Mouse (Mus musculus): ENCODE data around the gene Fam177a. TPM values are rescaled to one million over a fixed set of nuclear protein-coding genes. Genes with fewer than 3 reads are reported as not detected.
"Not testable (repeated sequence)": the region's sequence is repeated elsewhere in the genome, so short reads cannot be mapped to it uniquely, and the experiment has no call there.

Gene Fam177a
- polyA plus RNA-seq (2011; ENCODE audit: insufficient read depth, insufficient read length, low read depth, missing spikeins): 16.5 TPM in 1 of 2 replicates, not detected in the other

GRCm38 (mm10) chr12:55124242-55124641 lies at the start of gene Fam177a:
TSS of gene Fam177a (plus strand) at chr12:55124469.
- not testable (repeated sequence) for H3K4me3 ChIP-seq (ENCODE audit: low read depth, low read length); H3K9ac ChIP-seq (ENCODE audit: low read depth, poor library complexity, severe bottlenecking); H3K36me3 ChIP-seq (ENCODE audit: control insufficient read depth, insufficient read depth, low read length, poor library complexity, severe bottlenecking)

DNA sequence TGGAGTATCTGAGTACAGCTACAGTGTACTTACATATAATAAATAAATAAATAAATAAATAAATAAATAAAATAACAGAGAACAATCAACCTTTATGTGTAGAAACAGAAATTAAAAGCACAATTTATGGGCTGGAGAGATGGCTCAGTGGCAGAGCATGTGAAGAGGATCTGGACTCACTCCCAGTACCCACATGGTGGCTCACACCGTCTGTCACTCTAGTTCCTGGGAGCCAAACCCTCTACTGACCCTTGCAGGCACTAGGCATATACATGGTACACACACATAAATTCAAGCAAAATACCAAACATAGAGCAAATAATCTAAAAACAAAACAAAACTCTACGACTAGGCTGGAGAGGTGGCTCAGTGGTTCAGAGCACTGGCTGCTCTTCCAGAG lies 49.0 kb upstream of the Fam177a start:
- Histone ChIP-seq H3K4me1 (ENCODE audit: control insufficient read depth, insufficient read depth, low read length) (no peaks in the 10 kb centered on the region), H3K9me3 (replicated peaks; ENCODE audit: control insufficient read depth, insufficient read depth, low read length, poor library complexity, severe bottlenecking) (no peaks in the 10 kb centered on the region), H3K27ac (ENCODE audit: insufficient read depth, low read length) (no peak overlapping the region), H3K4me3 (ENCODE audit: low read depth, low read length) (no peak overlapping the region), H3K27me3 (ENCODE audit: control insufficient read depth, insufficient read depth, low read length, poor library complexity, severe bottlenecking) (no peaks in the 10 kb centered on the region), H3K9ac (ENCODE audit: low read depth, poor library complexity, severe bottlenecking) (no peak overlapping the region), H3K36me3 (ENCODE audit: control insufficient read depth, insufficient read depth, low read length, poor library complexity, severe bottlenecking) (0 out of 2 replicates have a peak, but pooled peaks cover 4% of the 10 kb centered on the region)
- TF ChIP-seq CTCF (IDR thresholded peaks at IDR 0.05; ENCODE audit: low read depth, low read length) (no peak), POLR2A (IDR thresholded peaks at IDR 0.05; ENCODE audit: insufficient read depth, low read length) (no peak), EP300 (IDR thresholded peaks at IDR 0.05; ENCODE audit: insufficient read depth, low read depth, low read length) (no peak)

More at GRCm38 (mm10) chr12:55124242-55124641, at the start of gene Fam177a:
- not testable (repeated sequence) for H3K27ac ChIP-seq (ENCODE audit: insufficient read depth, low read length); H3K4me1 ChIP-seq (ENCODE audit: control insufficient read depth, insufficient read depth, low read length); H3K9me3 ChIP-seq (replicated peaks; ENCODE audit: control insufficient read depth, insufficient read depth, low read length, poor library complexity, severe bottlenecking); H3K27me3 ChIP-seq (ENCODE audit: control insufficient read depth, insufficient read depth, low read length, poor library complexity, severe bottlenecking)

GRCm38 (mm10) chr12:55078706-55079105 lies 45.6 kb upstream of the Fam177a start:
- H3K27me3 ChIP-seq (ENCODE audit: control insufficient read depth, insufficient read depth, low read length, poor library complexity, severe bottlenecking); H3K27ac ChIP-seq (ENCODE audit: insufficient read depth, low read length); H3K36me3 ChIP-seq (ENCODE audit: control insufficient read depth, insufficient read depth, low read length, poor library complexity, severe bottlenecking); H3K9me3 ChIP-seq (replicated peaks; ENCODE audit: control insufficient read depth, insufficient read depth, low read length, poor library complexity, severe bottlenecking); H3K4me1 ChIP-seq (ENCODE audit: control insufficient read depth, insufficient read depth, low read length); H3K4me3 ChIP-seq (ENCODE audit: low read depth, low read length); H3K9ac ChIP-seq (ENCODE audit: low read depth, poor library complexity, severe bottlenecking): not testable (repeated sequence)

DNA sequence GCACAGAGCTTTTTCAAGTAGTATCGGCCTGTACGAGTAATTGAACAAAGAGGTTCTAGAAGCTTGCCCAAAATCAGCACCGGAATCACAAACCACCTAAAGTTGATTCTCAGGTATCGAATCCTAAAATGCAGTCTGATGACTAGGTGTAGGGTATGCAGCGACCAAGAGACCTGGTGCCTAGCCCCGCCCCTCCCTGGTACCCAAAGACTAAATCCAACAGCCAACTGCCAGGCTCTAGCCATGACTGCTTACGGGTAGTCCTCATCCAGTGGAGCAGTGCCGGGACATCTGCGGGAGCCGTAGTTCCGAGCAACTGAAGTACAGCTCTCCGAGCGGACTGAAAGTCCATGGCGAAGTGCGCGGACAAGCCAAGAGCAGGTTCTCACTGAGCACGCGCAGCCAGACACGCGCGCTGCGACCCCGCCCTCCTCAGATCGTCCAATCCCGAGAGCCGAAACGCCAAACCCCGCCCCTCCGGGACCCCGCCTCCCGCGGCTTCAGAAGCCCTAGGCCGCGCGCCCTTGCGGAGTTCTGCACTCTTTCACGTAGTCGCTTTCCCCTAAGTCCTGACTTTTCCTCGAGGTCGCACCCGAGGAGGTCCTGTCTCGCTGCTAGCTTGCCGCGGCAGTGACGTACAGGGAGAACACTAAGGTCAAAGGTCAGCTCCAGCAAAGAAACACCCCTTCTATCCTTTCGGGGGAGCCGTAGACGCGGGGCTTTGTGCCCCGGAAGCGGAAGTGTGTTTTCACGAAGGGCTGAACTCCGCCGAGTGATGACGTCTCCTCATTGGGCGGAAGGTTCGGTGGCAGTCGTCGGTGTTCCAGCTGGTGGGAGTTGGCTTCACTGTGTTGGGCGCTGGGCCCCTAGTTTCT lies 44.3 kb upstream of the Fam177a start, which contains the start of the genes 2700097O09Rik and Srp54a:
TSS of gene 2700097O09Rik (minus strand) at position 385 of the 875 bp plus-strand sequence.
TSS of gene Srp54a (plus strand) at position 537 of the 875 bp plus-strand sequence.
- H3K9me3 ChIP-seq (replicated peaks; ENCODE audit: control insufficient read depth, insufficient read depth, low read length, poor library complexity, severe bottlenecking); H3K27me3 ChIP-seq (ENCODE audit: control insufficient read depth, insufficient read depth, low read length, poor library complexity, severe bottlenecking); H3K36me3 ChIP-seq (ENCODE audit: control insufficient read depth, insufficient read depth, low read length, poor library complexity, severe bottlenecking); H3K4me1 ChIP-seq (ENCODE audit: control insufficient read depth, insufficient read depth, low read length): not testable (repeated sequence)
- peak within 1 kb of the TSS; percentile 98 for H3K4me3 ChIP-seq (ENCODE audit: low read depth, low read length)
- H3K27ac ChIP-seq (ENCODE audit: insufficient read depth, low read length): peak within 1 kb of the TSS; percentile 82
- TF ChIP-seq POLR2A (IDR thresholded peaks at IDR 0.05; ENCODE audit: insufficient read depth, low read length): peak; percentile 70
- H3K9ac ChIP-seq (ENCODE audit: low read depth, poor library complexity, severe bottlenecking): peak within 1 kb of the TSS; percentile 84

DNA sequence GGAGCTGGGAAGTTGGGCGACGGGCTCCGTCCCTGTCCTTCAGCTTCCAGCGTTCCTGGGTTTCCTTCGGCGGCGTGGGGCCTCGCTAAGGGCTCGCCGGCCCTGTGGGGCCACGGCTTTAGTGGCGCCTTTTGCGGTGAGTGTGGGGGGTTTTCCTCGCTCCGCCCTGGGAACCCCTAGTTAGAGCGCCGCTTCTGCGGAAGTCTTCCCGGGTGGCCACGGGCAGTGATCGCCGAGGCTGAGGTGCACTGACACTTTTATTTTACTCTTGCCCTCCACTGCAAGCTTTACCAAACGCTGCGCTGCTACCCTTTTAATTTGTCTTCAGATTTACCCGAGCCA lies 43.7 kb upstream of the Fam177a start:
- not testable (repeated sequence) for H3K36me3 ChIP-seq (ENCODE audit: control insufficient read depth, insufficient read depth, low read length, poor library complexity, severe bottlenecking); H3K9me3 ChIP-seq (replicated peaks; ENCODE audit: control insufficient read depth, insufficient read depth, low read length, poor library complexity, severe bottlenecking); H3K4me1 ChIP-seq (ENCODE audit: control insufficient read depth, insufficient read depth, low read length); H3K27me3 ChIP-seq (ENCODE audit: control insufficient read depth, insufficient read depth, low read length, poor library complexity, severe bottlenecking)
- H3K27ac ChIP-seq (ENCODE audit: insufficient read depth, low read length): 0 out of 2 replicates have a peak overlapping the region, but pooled peaks have one; percentile 37
- H3K9ac ChIP-seq (ENCODE audit: low read depth, poor library complexity, severe bottlenecking): peak overlapping the region; percentile 71
- peak overlapping the region; percentile 86 for H3K4me3 ChIP-seq (ENCODE audit: low read depth, low read length)

- H3K27ac ChIP-seq (ENCODE audit: insufficient read depth, low read length); H3K4me1 ChIP-seq (ENCODE audit: control insufficient read depth, insufficient read depth, low read length); H3K4me3 ChIP-seq (ENCODE audit: low read depth, low read length); H3K36me3 ChIP-seq (ENCODE audit: control insufficient read depth, insufficient read depth, low read length, poor library complexity, severe bottlenecking); H3K9me3 ChIP-seq (replicated peaks; ENCODE audit: control insufficient read depth, insufficient read depth, low read length, poor library complexity, severe bottlenecking); H3K27me3 ChIP-seq (ENCODE audit: control insufficient read depth, insufficient read depth, low read length, poor library complexity, severe bottlenecking); H3K9ac ChIP-seq (ENCODE audit: low read depth, poor library complexity, severe bottlenecking): not testable (repeated sequence)
These were observed 32.1 kb upstream of the Fam177a start for GRCm38 (mm10) chr12:55092127-55092526.

- not testable (repeated sequence) for H3K9me3 ChIP-seq (replicated peaks; ENCODE audit: control insufficient read depth, insufficient read depth, low read length, poor library complexity, severe bottlenecking); H3K4me3 ChIP-seq (ENCODE audit: low read depth, low read length); H3K9ac ChIP-seq (ENCODE audit: low read depth, poor library complexity, severe bottlenecking)
These were observed 11.7 kb upstream of the Fam177a start for GRCm38 (mm10) chr12:55112616-55113015.

GRCm38 (mm10) chr12:55124731-55125130 lies 462 bp downstream of the Fam177a start:
- H3K27ac ChIP-seq (ENCODE audit: insufficient read depth, low read length); H3K4me3 ChIP-seq (ENCODE audit: low read depth, low read length); H3K9me3 ChIP-seq (replicated peaks; ENCODE audit: control insufficient read depth, insufficient read depth, low read length, poor library complexity, severe bottlenecking); H3K9ac ChIP-seq (ENCODE audit: low read depth, poor library complexity, severe bottlenecking); H3K36me3 ChIP-seq (ENCODE audit: control insufficient read depth, insufficient read depth, low read length, poor library complexity, severe bottlenecking); H3K4me1 ChIP-seq (ENCODE audit: control insufficient read depth, insufficient read depth, low read length); H3K27me3 ChIP-seq (ENCODE audit: control insufficient read depth, insufficient read depth, low read length, poor library complexity, severe bottlenecking): not testable (repeated sequence)

More at GRCm38 (mm10) chr12:55112616-55113015, 11.7 kb upstream of the Fam177a start:
- H3K36me3 ChIP-seq (ENCODE audit: control insufficient read depth, insufficient read depth, low read length, poor library complexity, severe bottlenecking); H3K4me1 ChIP-seq (ENCODE audit: control insufficient read depth, insufficient read depth, low read length); H3K27me3 ChIP-seq (ENCODE audit: control insufficient read depth, insufficient read depth, low read length, poor library complexity, severe bottlenecking); H3K27ac ChIP-seq (ENCODE audit: insufficient read depth, low read length): not testable (repeated sequence)

- not testable (repeated sequence) for H3K4me1 ChIP-seq (ENCODE audit: control insufficient read depth, insufficient read depth, low read length); H3K4me3 ChIP-seq (ENCODE audit: low read depth, low read length); H3K27ac ChIP-seq (ENCODE audit: insufficient read depth, low read length); H3K36me3 ChIP-seq (ENCODE audit: control insufficient read depth, insufficient read depth, low read length, poor library complexity, severe bottlenecking); H3K9ac ChIP-seq (ENCODE audit: low read depth, poor library complexity, severe bottlenecking); H3K27me3 ChIP-seq (ENCODE audit: control insufficient read depth, insufficient read depth, low read length, poor library complexity, severe bottlenecking); H3K9me3 ChIP-seq (replicated peaks; ENCODE audit: control insufficient read depth, insufficient read depth, low read length, poor library complexity, severe bottlenecking)
These were observed 11.3 kb downstream of the Fam177a start for GRCm38 (mm10) chr12:55135540-55135939.

Measured in ES-Bruce4 (cell line).